Mouse (Mus musculus): ENCODE measurements around the gene Slc13a5. TPM values are rescaled to one million over a fixed set of nuclear protein-coding genes. Genes with fewer than 3 reads are reported as not detected.

The Slc13a5 gene
- polyA plus RNA-seq (2014; fragmentation: Nextera tagmentation; extraction: Ambion mirVana): 0.19 and 0.34 TPM in 2 replicates

- H3K4me3 ChIP-seq (ENCODE audit: control insufficient read depth in 1 of 2, insufficient read depth in 1 of 2, low read depth in 1 of 2, low read length in 2 of 2): peak within 1 kb of the TSS; percentile 44 to 51
- H3K4me1 ChIP-seq (ENCODE audit: control insufficient read depth in 2 of 2, insufficient read depth in 2 of 2, low read length in 2 of 2): peaks cover 11 to 13% of the 10 kb centered on the region in 2 experiments
- 2% methylated on average over 36 of the region's 36 CpGs for WGBS
- H3K27ac ChIP-seq (replicated peaks in 1 of 2; ENCODE audit: control insufficient read depth in 1 of 2, insufficient read depth in 1 of 2, low read depth in 2 of 2, low read length in 2 of 2): no peak within 1 kb of the TSS
- peak; percentile 32; the same call in 1 of the 2 replicates for ATAC-seq (ENCODE audit: insufficient number of reproducible peaks, insufficient read depth, low FRiP score, low read depth)
- H3K36me3 ChIP-seq (ENCODE audit: control insufficient read depth, insufficient read depth, low read length): no peaks in the 10 kb centered on the region
- peaks cover 36% of the 10 kb centered on the region for H3K27me3 ChIP-seq (ENCODE audit: control insufficient read depth, insufficient read depth, low read length)
- peak within 1 kb of the TSS; percentile 78 for H3K4me2 ChIP-seq (ENCODE audit: low read length)
- H3K9me3 ChIP-seq (ENCODE audit: control insufficient read depth, low read length): no peaks in the 10 kb centered on the region
- H3K9ac ChIP-seq (ENCODE audit: low read length): peak within 1 kb of the TSS; percentile 54
Observed at GRCm38 (mm10) chr11:72266960-72267560, at the start of gene Slc13a5. Gene Slc13a5 (minus strand): TSS chr11:72267222.

- peaks cover 0 to 3% of the 10 kb centered on the region in 2 experiments; a peak in 1 of 4 replicates for H3K4me1 ChIP-seq (ENCODE audit: control insufficient read depth in 2 of 2, insufficient read depth in 2 of 2, low read length in 2 of 2)
- H3K36me3 ChIP-seq (ENCODE audit: control insufficient read depth, insufficient read depth, low read length): no peaks in the 10 kb centered on the region
- H3K9ac ChIP-seq (ENCODE audit: low read length): no peak within 1 kb of the TSS
- peak within 1 kb of the TSS; percentile 18 to 27; a peak in 3 of 4 replicates for H3K4me3 ChIP-seq (ENCODE audit: control insufficient read depth in 1 of 2, insufficient read depth in 1 of 2, low read depth in 1 of 2, low read length in 2 of 2)
- peaks cover 42% of the 10 kb centered on the region for H3K27me3 ChIP-seq (ENCODE audit: control insufficient read depth, insufficient read depth, low read length)
- H3K27ac ChIP-seq (replicated peaks in 1 of 2; ENCODE audit: control insufficient read depth in 1 of 2, insufficient read depth in 1 of 2, low read depth in 2 of 2, low read length in 2 of 2): no peak within 1 kb of the TSS
- ATAC-seq (ENCODE audit: insufficient number of reproducible peaks, insufficient read depth, low FRiP score, low read depth): no peak
- WGBS: 8% methylated on average over 42 of the region's 42 CpGs
- H3K4me2 ChIP-seq (ENCODE audit: low read length): peak within 1 kb of the TSS; percentile 60
- no peaks in the 10 kb centered on the region for H3K9me3 ChIP-seq (ENCODE audit: control insufficient read depth, low read length)
Observed at GRCm38 (mm10) chr11:72314151-72314895, 47.3 kb upstream of the Slc13a5 start, which contains the start of gene Fbxo39. Gene Fbxo39 (plus strand): TSS chr11:72314444.

GRCm38 (mm10) chr11:72311355-72312001, 44.5 kb upstream of the Slc13a5 start:
- WGBS: 77% methylated on average over 10 of the region's 10 CpGs
- Histone ChIP-seq H3K27ac (replicated peaks in 1 of 2; ENCODE audit: control insufficient read depth in 1 of 2, insufficient read depth in 1 of 2, low read depth in 2 of 2, low read length in 2 of 2) (no peak overlapping the region), H3K36me3 (ENCODE audit: control insufficient read depth, insufficient read depth, low read length) (no peaks in the 10 kb centered on the region), H3K9me3 (ENCODE audit: control insufficient read depth, low read length) (no peaks in the 10 kb centered on the region), H3K27me3 (ENCODE audit: control insufficient read depth, insufficient read depth, low read length) (peaks cover 32% of the 10 kb centered on the region), H3K4me3 (ENCODE audit: control insufficient read depth in 1 of 2, insufficient read depth in 1 of 2, low read depth in 1 of 2, low read length in 2 of 2) (no peak overlapping the region), H3K4me1 (ENCODE audit: control insufficient read depth in 2 of 2, insufficient read depth in 2 of 2, low read length in 2 of 2) (peaks cover 6 to 8% of the 10 kb centered on the region in 2 experiments; a peak in 3 of 4 replicates), H3K4me2 (ENCODE audit: low read length) (no peak overlapping the region), H3K9ac (ENCODE audit: low read length) (no peak overlapping the region)
- no peak for ATAC-seq (ENCODE audit: insufficient number of reproducible peaks, insufficient read depth, low FRiP score, low read depth)

- no peak for ATAC-seq (ENCODE audit: insufficient number of reproducible peaks, insufficient read depth, low FRiP score, low read depth)
- H3K27me3 ChIP-seq (ENCODE audit: control insufficient read depth, insufficient read depth, low read length): peaks cover 25% of the 10 kb centered on the region
- H3K4me2 ChIP-seq (ENCODE audit: low read length): no peak overlapping the region
- H3K4me3 ChIP-seq (ENCODE audit: control insufficient read depth in 1 of 2, insufficient read depth in 1 of 2, low read depth in 1 of 2, low read length in 2 of 2): no peak overlapping the region
- H3K9ac ChIP-seq (ENCODE audit: low read length): no peak overlapping the region
- H3K27ac ChIP-seq (replicated peaks in 1 of 2; ENCODE audit: control insufficient read depth in 1 of 2, insufficient read depth in 1 of 2, low read depth in 2 of 2, low read length in 2 of 2): no peak overlapping the region
- 62% methylated on average over 4 of the region's 4 CpGs for WGBS
- H3K4me1 ChIP-seq (ENCODE audit: control insufficient read depth in 2 of 2, insufficient read depth in 2 of 2, low read length in 2 of 2): peaks cover 6 to 8% of the 10 kb centered on the region in 2 experiments; a peak in 3 of 4 replicates
- no peaks in the 10 kb centered on the region for H3K36me3 ChIP-seq (ENCODE audit: control insufficient read depth, insufficient read depth, low read length)
- H3K9me3 ChIP-seq (ENCODE audit: control insufficient read depth, low read length): no peaks in the 10 kb centered on the region
Observed at GRCm38 (mm10) chr11:72310491-72310890, 43.5 kb upstream of the Slc13a5 start.

- 9% methylated on average over 2 of the region's 2 CpGs for WGBS
- Histone ChIP-seq H3K36me3 (ENCODE audit: control insufficient read depth, insufficient read depth, low read length) (no peaks in the 10 kb centered on the region), H3K4me2 (ENCODE audit: low read length) (no peak overlapping the region), H3K27ac (replicated peaks in 1 of 2; ENCODE audit: control insufficient read depth in 1 of 2, insufficient read depth in 1 of 2, low read depth in 2 of 2, low read length in 2 of 2) (no peak overlapping the region), H3K4me3 (ENCODE audit: control insufficient read depth in 1 of 2, insufficient read depth in 1 of 2, low read depth in 1 of 2, low read length in 2 of 2) (no peak overlapping the region), H3K9me3 (ENCODE audit: control insufficient read depth, low read length) (no peaks in the 10 kb centered on the region), H3K9ac (ENCODE audit: low read length) (no peak overlapping the region), H3K4me1 (ENCODE audit: control insufficient read depth in 2 of 2, insufficient read depth in 2 of 2, low read length in 2 of 2) (peaks cover 5 to 6% of the 10 kb centered on the region in 2 experiments; a peak in 3 of 4 replicates), H3K27me3 (ENCODE audit: control insufficient read depth, insufficient read depth, low read length) (peaks cover 10% of the 10 kb centered on the region)
- ATAC-seq (ENCODE audit: insufficient number of reproducible peaks, insufficient read depth, low FRiP score, low read depth): 0 out of 2 replicates have a peak, but pooled peaks have one; percentile 54
Observed at GRCm38 (mm10) chr11:72308982-72309381, 42.0 kb upstream of the Slc13a5 start.

GRCm38 (mm10) chr11:72307461-72307860, 40.4 kb upstream of the Slc13a5 start:
- no peak overlapping the region for H3K4me3 ChIP-seq (ENCODE audit: control insufficient read depth in 1 of 2, insufficient read depth in 1 of 2, low read depth in 1 of 2, low read length in 2 of 2)
- WGBS: 77% methylated on average over 5 of the region's 5 CpGs
- H3K27ac ChIP-seq (replicated peaks in 1 of 2; ENCODE audit: control insufficient read depth in 1 of 2, insufficient read depth in 1 of 2, low read depth in 2 of 2, low read length in 2 of 2): no peak overlapping the region
- no peaks in the 10 kb centered on the region for H3K9me3 ChIP-seq (ENCODE audit: control insufficient read depth, low read length)
- peaks cover 5 to 6% of the 10 kb centered on the region in 2 experiments; a peak in 3 of 4 replicates for H3K4me1 ChIP-seq (ENCODE audit: control insufficient read depth in 2 of 2, insufficient read depth in 2 of 2, low read length in 2 of 2)
- no peak overlapping the region for H3K4me2 ChIP-seq (ENCODE audit: low read length)
- ATAC-seq (ENCODE audit: insufficient number of reproducible peaks, insufficient read depth, low FRiP score, low read depth): no peak
- H3K27me3 ChIP-seq (ENCODE audit: control insufficient read depth, insufficient read depth, low read length): 0 out of 2 replicates have a peak, but pooled peaks cover 2% of the 10 kb centered on the region
- no peaks in the 10 kb centered on the region for H3K36me3 ChIP-seq (ENCODE audit: control insufficient read depth, insufficient read depth, low read length)
- H3K9ac ChIP-seq (ENCODE audit: low read length): no peak overlapping the region

- 69% methylated on average over 7 of the region's 7 CpGs for WGBS
- H3K27ac ChIP-seq (replicated peaks in 1 of 2; ENCODE audit: control insufficient read depth in 1 of 2, insufficient read depth in 1 of 2, low read depth in 2 of 2, low read length in 2 of 2): peak overlapping the region; percentile 61 to 67; a peak in 2 of 4 replicates
- H3K27me3 ChIP-seq (ENCODE audit: control insufficient read depth, insufficient read depth, low read length): no peaks in the 10 kb centered on the region
- no peak for ATAC-seq (ENCODE audit: insufficient number of reproducible peaks, insufficient read depth, low FRiP score, low read depth)
- no peaks in the 10 kb centered on the region for H3K36me3 ChIP-seq (ENCODE audit: control insufficient read depth, insufficient read depth, low read length)
- peak overlapping the region; percentile 20 to 31; a peak in 3 of 4 replicates for H3K4me3 ChIP-seq (ENCODE audit: control insufficient read depth in 1 of 2, insufficient read depth in 1 of 2, low read depth in 1 of 2, low read length in 2 of 2)
- H3K4me1 ChIP-seq (ENCODE audit: control insufficient read depth in 2 of 2, insufficient read depth in 2 of 2, low read length in 2 of 2): peaks cover 4 to 11% of the 10 kb centered on the region in 2 experiments; a peak in 2 of 4 replicates
- H3K4me2 ChIP-seq (ENCODE audit: low read length): peak overlapping the region; percentile 62
- H3K9me3 ChIP-seq (ENCODE audit: control insufficient read depth, low read length): no peaks in the 10 kb centered on the region
- H3K9ac ChIP-seq (ENCODE audit: low read length): no peak overlapping the region
Observed at GRCm38 (mm10) chr11:72302230-72302629, 35.2 kb upstream of the Slc13a5 start.
